Mouse (Mus musculus) lung, adult 2 months (tissue): ENCODE measurements at regions not wholly inside any gene's neighbourhood (a gene's known extent, or its start where the extent isn't known, plus 50 kb on each side); places are given as distances from the start of the nearest gene placed in this dataset.

Experiments used
- DNase-seq: peaks from one replicate; pipeline ENCODE4 v3.0.0; 2022
- H3K4me1 ChIP-seq: fragments of 200-500 bp; 2 replicates; pipeline ENCODE4 v1.6.1; 2011; ENCODE audit warnings: low read length; ENCODE audit not compliant: control insufficient read depth, insufficient read depth
- H3K4me3 ChIP-seq: fragments of 200-500 bp; replicated peaks from 2 replicates; pipeline ENCODE3; 2011; ENCODE audit warnings: low read depth, mild to moderate bottlenecking, control low read depth, low read length; ENCODE audit errors: extremely low read depth
- CTCF ChIP-seq: fragments of 200-500 bp; IDR thresholded peaks from 2 replicates; pipeline ENCODE4 v1.5.1; 2011; ENCODE audit warnings: mild to moderate bottlenecking, low read length, control low read depth; ENCODE audit not compliant: insufficient read depth
- POLR2A ChIP-seq: fragments of 200-500 bp; IDR thresholded peaks from 2 replicates; pipeline ENCODE4 v1.6.1; 2011; ENCODE audit warnings: low read depth, mild to moderate bottlenecking, control low read depth, low read length, borderline replicate concordance; ENCODE audit errors: extremely low read depth
- WGBS: fragments of 180-500 bp; shearing (Covaris S2); methylation state at CpG from one replicate; pipeline ENCODE4 v1.1.7; 2018; 5-methylcytosine and 5-hydroxymethylcytosine counted together

GRCm38 (mm10) chr13:28418936-28419681, 161.8 kb downstream of the Gm11361 start:
- TF ChIP-seq POLR2A (no peak), CTCF (no peak)
- DNase-seq, result no peak
- 83% methylated on average over 17 of the region's 17 CpGs for WGBS
- Histone ChIP-seq H3K4me1 (peaks cover 14% of the 10 kb centered on the region), H3K4me3 (no peak overlapping the region)

DNA sequence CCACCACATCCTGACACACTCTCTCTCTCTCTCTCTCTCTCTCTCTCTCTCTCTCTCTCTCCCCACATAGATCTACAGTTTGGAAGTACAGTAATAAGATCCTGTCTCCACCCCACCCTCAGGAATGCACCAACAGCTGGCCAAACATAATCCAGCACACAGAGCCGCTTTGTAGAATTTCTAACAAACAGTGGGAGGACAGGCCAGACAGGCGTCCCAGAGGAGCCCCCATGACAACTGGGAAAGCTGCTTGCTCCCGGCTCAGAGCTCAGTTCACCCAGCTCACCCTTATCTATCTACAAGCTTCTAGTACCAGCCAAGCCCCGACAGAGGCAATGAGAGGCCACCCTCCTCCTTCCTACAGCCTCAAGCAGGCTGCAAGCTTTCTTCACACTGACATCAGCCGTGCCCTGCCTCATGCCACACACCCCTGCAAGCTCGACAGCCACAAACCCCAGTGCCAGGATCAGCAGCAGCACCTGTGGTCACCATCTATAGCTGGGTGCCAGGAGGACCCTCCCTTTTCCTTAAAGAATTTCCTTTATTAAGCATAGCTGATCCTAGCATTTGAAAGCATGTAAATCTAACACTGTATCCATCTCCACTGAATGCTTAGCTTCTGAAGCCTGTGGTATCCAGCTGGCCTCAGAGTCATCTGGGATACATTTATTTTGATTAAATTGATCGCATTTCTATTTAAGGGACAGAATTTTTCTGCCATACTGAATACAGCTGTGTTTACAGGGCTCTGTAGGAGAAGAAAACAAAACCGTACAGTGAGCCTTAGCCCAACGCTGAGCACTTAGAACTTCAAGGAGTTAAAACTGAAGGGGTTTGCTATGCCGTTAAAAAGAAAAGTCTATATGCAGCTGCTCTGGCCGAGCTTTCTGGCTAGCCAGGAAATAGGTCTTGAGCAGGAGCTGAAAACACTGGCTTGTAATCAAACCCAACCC, 160.9 kb downstream of the Gm11361 start:
- DNase-seq, result no peak
- Histone ChIP-seq H3K4me1 (peaks cover 14% of the 10 kb centered on the region), H3K4me3 (no peak overlapping the region)
- TF ChIP-seq CTCF (no peak), POLR2A (no peak)
- 9% methylated on average over 11 of the region's 11 CpGs for WGBS

- no peak for DNase-seq
- WGBS, result 4% methylated on average over 7 of the region's 7 CpGs
- TF ChIP-seq POLR2A (no peak), CTCF (no peak)
- peaks cover 14% of the 10 kb centered on the region for H3K4me1 ChIP-seq
- H3K4me3 ChIP-seq, result no peak overlapping the region
Measured at GRCm38 (mm10) chr13:28417431-28417928, 160.2 kb downstream of the Gm11361 start.

- Histone ChIP-seq H3K4me3 (no peak overlapping the region), H3K4me1 (peaks cover 14% of the 10 kb centered on the region)
- WGBS, result 36% methylated on average over 8 of the region's 8 CpGs
- DNase-seq, result no peak
- TF ChIP-seq CTCF (no peak), POLR2A (no peak)
Measured at GRCm38 (mm10) chr13:28416887-28417286, 159.6 kb downstream of the Gm11361 start.

- no peak for TF ChIP-seq CTCF
- TF ChIP-seq POLR2A, result no peak
- Histone ChIP-seq H3K4me3 (no peak overlapping the region), H3K4me1 (peaks cover 14% of the 10 kb centered on the region)
- DNase-seq, result no peak
- WGBS, result 40% methylated on average over 6 of the region's 6 CpGs
Measured at GRCm38 (mm10) chr13:28416231-28416630, 158.9 kb downstream of the Gm11361 start.

DNA sequence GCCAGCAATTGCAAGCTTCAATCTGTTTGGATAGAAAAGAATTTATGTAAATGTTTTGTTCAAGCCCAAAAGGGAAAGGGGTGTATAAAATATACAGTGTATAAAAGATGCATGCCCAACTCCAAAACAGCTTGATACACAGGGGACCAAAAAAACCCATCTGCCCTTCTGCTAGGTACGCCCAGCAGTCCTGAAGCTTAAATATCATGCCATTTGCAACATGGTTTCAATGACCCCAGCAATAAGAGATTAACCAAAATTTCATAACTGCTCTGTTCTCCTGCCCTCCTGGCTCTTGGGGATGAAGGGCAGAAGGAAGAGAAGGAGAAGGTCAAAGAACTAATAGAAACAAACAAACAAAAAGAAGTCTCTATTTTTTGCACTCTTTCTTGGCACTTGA, 158.4 kb downstream of the Gm11361 start:
- 67% methylated on average over 1 of the region's 1 CpGs for WGBS
- H3K4me3 ChIP-seq, result no peak overlapping the region
- no peak for DNase-seq
- no peak for TF ChIP-seq CTCF
- H3K4me1 ChIP-seq, result peaks cover 14% of the 10 kb centered on the region

DNA sequence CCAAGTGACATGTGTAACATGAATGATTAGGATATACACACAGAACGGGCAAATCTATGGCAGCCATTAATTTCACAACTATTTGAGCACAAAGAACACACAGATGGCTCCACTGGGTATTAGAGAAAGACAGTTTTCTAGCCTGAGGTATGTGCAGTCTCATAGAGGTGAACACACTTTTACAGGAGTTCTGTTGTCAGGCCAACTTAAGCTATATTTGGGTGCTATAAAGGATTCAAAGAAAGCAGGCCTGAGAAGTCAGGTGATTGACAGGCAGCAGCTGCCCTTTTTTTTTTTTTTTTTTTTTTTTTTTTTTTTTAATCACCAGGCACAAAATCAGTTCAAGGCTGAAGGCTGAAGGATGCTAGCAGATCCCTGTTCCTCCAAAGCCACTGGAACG, 153.0 kb downstream of the Gm11361 start:
- Histone ChIP-seq H3K4me3 (no peak overlapping the region), H3K4me1 (no peaks in the 10 kb centered on the region)
- WGBS, result 85% methylated on average over 2 of the region's 2 CpGs
- DNase-seq, result no peak
- TF ChIP-seq CTCF, result no peak

- no peak overlapping the region for H3K4me3 ChIP-seq
- no peaks in the 10 kb centered on the region for H3K4me1 ChIP-seq
- no peak for TF ChIP-seq CTCF
- no peak for TF ChIP-seq POLR2A
- DNase-seq, result no peak
- 96% methylated on average over 1 of the region's 1 CpGs for WGBS
Measured at GRCm38 (mm10) chr13:28409609-28409902, 152.2 kb downstream of the Gm11361 start.

DNA sequence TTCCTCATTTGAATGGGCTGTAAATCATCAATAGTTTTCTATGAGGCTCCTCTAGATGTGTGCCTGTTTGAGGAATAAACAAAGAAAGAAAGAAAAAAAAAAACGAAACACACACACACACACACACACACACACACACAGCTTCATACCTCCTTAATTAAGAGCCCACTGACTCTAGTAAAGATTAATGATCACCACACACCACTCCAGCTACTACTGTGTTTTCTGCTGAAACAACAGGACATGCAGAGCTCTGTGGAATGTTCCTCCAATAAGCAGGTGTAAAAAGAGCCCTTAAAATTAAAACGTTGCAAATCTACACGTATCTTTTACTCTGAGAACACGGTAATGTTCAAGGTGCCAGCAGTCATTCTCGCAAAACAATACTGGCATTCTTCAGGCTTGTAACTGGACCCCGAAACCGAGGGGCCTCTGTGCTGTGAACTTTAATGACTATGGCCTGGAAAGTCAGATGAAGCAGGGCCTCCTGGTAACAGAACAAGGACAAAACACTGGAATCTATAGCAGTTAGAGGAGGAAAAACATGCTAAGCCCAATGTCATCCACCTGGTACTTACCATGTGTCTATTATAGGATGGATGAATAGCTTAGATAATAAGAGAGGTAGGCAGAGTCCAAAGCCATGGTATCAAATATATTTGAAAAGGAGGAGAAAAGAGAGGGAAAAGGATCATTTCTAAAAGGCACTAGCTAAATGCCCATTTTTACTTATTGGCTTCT, 151.7 kb downstream of the Gm11361 start:
- WGBS, result 66% methylated on average over 7 of the region's 7 CpGs
- no peak overlapping the region for H3K4me3 ChIP-seq
- DNase-seq, result no peak
- no peaks in the 10 kb centered on the region for H3K4me1 ChIP-seq
- TF ChIP-seq CTCF (no peak), POLR2A (no peak)
